Mouse (Mus musculus): ENCODE results near the gene Sucnr1. TPM values are rescaled to one million over a fixed set of nuclear protein-coding genes. Genes with fewer than 3 reads are reported as not detected.

Gene Sucnr1
- polyA plus RNA-seq, 2 experiments: 1.1 to 1.2 TPM

GRCm38 (mm10) chr3:60126564-60126963 lies 44.9 kb downstream of the Sucnr1 start:
- Histone ChIP-seq H3K27ac (replicated peaks; ENCODE audit: low read depth, low read length) (no peak overlapping the region), H3K27me3 (ENCODE audit: control insufficient read depth, insufficient read depth, low read length) (no peaks in the 10 kb centered on the region), H3K4me1 (ENCODE audit: control insufficient read depth, insufficient read depth, low read length) (peaks cover 15% of the 10 kb centered on the region), H3K36me3 (ENCODE audit: control insufficient read depth, insufficient read depth, low read length) (no peaks in the 10 kb centered on the region), H3K9me3 (ENCODE audit: control insufficient read depth, low read length) (no peaks in the 10 kb centered on the region), H3K9ac (ENCODE audit: low read depth, low read length, severe bottlenecking) (no peak overlapping the region), H3K4me3 (replicated peaks; ENCODE audit: low read length) (no peak overlapping the region), H3K4me2 (replicated peaks; ENCODE audit: low read depth, low read length, severe bottlenecking) (no peak overlapping the region)
- no peak for DNase-seq (ENCODE audit: low spot score)
- no peak for ATAC-seq (ENCODE audit: low FRiP score, low read depth)
- TF ChIP-seq POLR2A (IDR thresholded peaks at IDR 0.05; ENCODE audit: borderline replicate concordance, extremely low read depth, insufficient read depth, insufficient read length): no peak
- 87% methylated on average over 2 of the region's 2 CpGs for WGBS

GRCm38 (mm10) chr3:60128282-60128681 lies 46.6 kb downstream of the Sucnr1 start:
- Histone ChIP-seq H3K4me1 (ENCODE audit: control insufficient read depth, insufficient read depth, low read length) (peaks cover 15% of the 10 kb centered on the region), H3K4me3 (replicated peaks; ENCODE audit: low read length) (no peak overlapping the region), H3K27ac (replicated peaks; ENCODE audit: low read depth, low read length) (no peak overlapping the region), H3K27me3 (ENCODE audit: control insufficient read depth, insufficient read depth, low read length) (no peaks in the 10 kb centered on the region), H3K36me3 (ENCODE audit: control insufficient read depth, insufficient read depth, low read length) (no peaks in the 10 kb centered on the region), H3K9ac (ENCODE audit: low read depth, low read length, severe bottlenecking) (no peak overlapping the region), H3K9me3 (ENCODE audit: control insufficient read depth, low read length) (no peaks in the 10 kb centered on the region), H3K4me2 (replicated peaks; ENCODE audit: low read depth, low read length, severe bottlenecking) (no peak overlapping the region)
- WGBS: 69% methylated on average over 2 of the region's 2 CpGs
- TF ChIP-seq POLR2A (IDR thresholded peaks at IDR 0.05; ENCODE audit: borderline replicate concordance, extremely low read depth, insufficient read depth, insufficient read length): no peak
- DNase-seq (ENCODE audit: low spot score) (no peak), ATAC-seq (ENCODE audit: low FRiP score, low read depth) (no peak)

- TF ChIP-seq POLR2A (IDR thresholded peaks at IDR 0.05; ENCODE audit: borderline replicate concordance, extremely low read depth, insufficient read depth, insufficient read length): no peak
- Histone ChIP-seq H3K4me1 (ENCODE audit: control insufficient read depth, insufficient read depth, low read length) (no peaks in the 10 kb centered on the region), H3K27me3 (ENCODE audit: control insufficient read depth, insufficient read depth, low read length) (no peaks in the 10 kb centered on the region), H3K36me3 (ENCODE audit: control insufficient read depth, insufficient read depth, low read length) (no peaks in the 10 kb centered on the region), H3K9ac (ENCODE audit: low read depth, low read length, severe bottlenecking) (no peak overlapping the region), H3K9me3 (ENCODE audit: control insufficient read depth, low read length) (no peaks in the 10 kb centered on the region), H3K27ac (replicated peaks; ENCODE audit: low read depth, low read length) (no peak overlapping the region), H3K4me2 (replicated peaks; ENCODE audit: low read depth, low read length, severe bottlenecking) (no peak overlapping the region), H3K4me3 (replicated peaks; ENCODE audit: low read length) (no peak overlapping the region)
- 17% methylated on average over 2 of the region's 2 CpGs for WGBS
- ATAC-seq (ENCODE audit: low FRiP score, low read depth): no peak
- DNase-seq (ENCODE audit: low spot score): peak; percentile 28
These were observed 54.1 kb downstream of the Sucnr1 start for GRCm38 (mm10) chr3:60135801-60136200.

Other genes starting within 250 kb of the Sucnr1 start
- not detected in 2 replicates for gene Gm8298, start 220.8 kb upstream of the Sucnr1 start, polyA plus RNA-seq (2012; rRNA removed)
- gene Gm8298, start 220.8 kb upstream of the Sucnr1 start, polyA plus RNA-seq (2014; fragmentation: Nextera tagmentation; extraction: Ambion mirVana): not detected in 2 replicates
- gene C130079G13Rik, start 156.7 kb upstream of the Sucnr1 start, polyA plus RNA-seq (2012; rRNA removed): 0.36 and 0.60 TPM in 2 replicates
- 0.90 and 0.98 TPM in 2 replicates for gene C130079G13Rik, start 156.7 kb upstream of the Sucnr1 start, polyA plus RNA-seq (2014; fragmentation: Nextera tagmentation; extraction: Ambion mirVana)
- gene Aadacl2, start 75.1 kb upstream of the Sucnr1 start, polyA plus RNA-seq (2012; rRNA removed): 1.8 and 2.6 TPM in 2 replicates
- gene Aadacl2, start 75.1 kb upstream of the Sucnr1 start, polyA plus RNA-seq (2014; fragmentation: Nextera tagmentation; extraction: Ambion mirVana): 2.8 and 4.7 TPM in 2 replicates
- 0.24 and 0.47 TPM in 2 replicates for gene Aadac, start 56.2 kb upstream of the Sucnr1 start, polyA plus RNA-seq (2012; rRNA removed)
- gene Aadac, start 56.2 kb upstream of the Sucnr1 start, polyA plus RNA-seq (2014; fragmentation: Nextera tagmentation; extraction: Ambion mirVana): 0.41 TPM in 1 of 2 replicates, not detected in the other